Mouse (Mus musculus): ENCODE results near the gene Naa80. TPM values are rescaled to one million over a fixed set of nuclear protein-coding genes. Genes with fewer than 3 reads are reported as not detected.

Naa80 gene
- polyA plus RNA-seq, 1 experiment from 2014 or later: 16.2 TPM

GRCm38 (mm10) chr9:107626844-107627277 lies 48.2 kb downstream of the Naa80 start:
- no peaks in the 10 kb centered on the region for H3K27me3 ChIP-seq (replicated peaks; ENCODE audit: control insufficient read depth, insufficient read depth, low read length)
- H3K9ac ChIP-seq (replicated peaks; ENCODE audit: low read depth, low read length): peak overlapping the region; percentile 56
- H3K9me3 ChIP-seq (ENCODE audit: control insufficient read depth, low read length): no peaks in the 10 kb centered on the region
- H3K27ac ChIP-seq (ENCODE audit: low read length): peak overlapping the region; percentile 92
- peak overlapping the region; percentile 25 for H3K4me2 ChIP-seq (ENCODE audit: low read length)
- H3K4me1 ChIP-seq (replicated peaks; ENCODE audit: control insufficient read depth, insufficient read depth, low read length): peaks cover 62% of the 10 kb centered on the region
- peak; percentile 73 for ATAC-seq
- H3K36me3 ChIP-seq (ENCODE audit: control insufficient read depth, insufficient read depth): no peaks in the 10 kb centered on the region
- H3K4me3 ChIP-seq (replicated peaks; ENCODE audit: low read length): peak overlapping the region; percentile 14; the same call in 1 of the 2 replicates
- 0% methylated on average over 2 of the region's 2 CpGs for WGBS

GRCm38 (mm10) chr9:107627387-107628255 lies 48.9 kb downstream of the Naa80 start:
- peak overlapping the region; percentile 25 for H3K4me2 ChIP-seq (ENCODE audit: low read length)
- no peaks in the 10 kb centered on the region for H3K27me3 ChIP-seq (replicated peaks; ENCODE audit: control insufficient read depth, insufficient read depth, low read length)
- H3K4me1 ChIP-seq (replicated peaks; ENCODE audit: control insufficient read depth, insufficient read depth, low read length): peaks cover 70% of the 10 kb centered on the region
- no peak overlapping the region for H3K4me3 ChIP-seq (replicated peaks; ENCODE audit: low read length)
- H3K9me3 ChIP-seq (ENCODE audit: control insufficient read depth, low read length): no peaks in the 10 kb centered on the region
- ATAC-seq: no peak
- WGBS: 12% methylated on average over 20 of the region's 20 CpGs
- peak overlapping the region; percentile 92 for H3K27ac ChIP-seq (ENCODE audit: low read length)
- peak overlapping the region; percentile 56 for H3K9ac ChIP-seq (replicated peaks; ENCODE audit: low read depth, low read length)
- no peaks in the 10 kb centered on the region for H3K36me3 ChIP-seq (ENCODE audit: control insufficient read depth, insufficient read depth)

GRCm38 (mm10) chr9:107628721-107629410 lies 50.2 kb downstream of the Naa80 start:
- no peaks in the 10 kb centered on the region for H3K36me3 ChIP-seq (ENCODE audit: control insufficient read depth, insufficient read depth)
- H3K9ac ChIP-seq (replicated peaks; ENCODE audit: low read depth, low read length): peak overlapping the region; percentile 20
- H3K9me3 ChIP-seq (ENCODE audit: control insufficient read depth, low read length): no peaks in the 10 kb centered on the region
- no peak overlapping the region for H3K4me3 ChIP-seq (replicated peaks; ENCODE audit: low read length)
- no peak for ATAC-seq
- 34% methylated on average over 14 of the region's 15 CpGs for WGBS
- H3K4me1 ChIP-seq (replicated peaks; ENCODE audit: control insufficient read depth, insufficient read depth, low read length): peaks cover 76% of the 10 kb centered on the region
- no peaks in the 10 kb centered on the region for H3K27me3 ChIP-seq (replicated peaks; ENCODE audit: control insufficient read depth, insufficient read depth, low read length)
- 0 out of 2 replicates have a peak overlapping the region, but pooled peaks have one; percentile 2 for H3K4me2 ChIP-seq (ENCODE audit: low read length)
- H3K27ac ChIP-seq (ENCODE audit: low read length): peak overlapping the region; percentile 92

DNA sequence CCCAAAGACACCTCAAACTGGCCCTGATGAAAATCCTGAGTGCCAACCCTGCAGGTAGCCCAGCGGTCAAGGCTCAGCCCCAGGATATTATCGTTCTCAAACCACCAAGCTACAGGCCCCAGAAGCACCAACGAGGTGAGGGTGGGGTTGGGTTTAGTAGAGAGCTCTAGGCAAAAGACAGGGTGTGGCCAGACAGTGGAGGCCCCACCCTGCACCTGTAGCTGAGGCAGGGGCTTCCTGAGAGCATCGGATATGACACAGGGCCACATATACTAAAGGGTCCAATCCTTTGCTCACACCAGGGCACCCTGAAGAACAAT lies 50.7 kb downstream of the Naa80 start:
- Histone ChIP-seq H3K36me3 (ENCODE audit: control insufficient read depth, insufficient read depth) (no peaks in the 10 kb centered on the region), H3K9ac (replicated peaks; ENCODE audit: low read depth, low read length) (peak overlapping the region; percentile 20; the same call in 1 of the 2 replicates), H3K27ac (ENCODE audit: low read length) (peak overlapping the region; percentile 88), H3K27me3 (replicated peaks; ENCODE audit: control insufficient read depth, insufficient read depth, low read length) (no peaks in the 10 kb centered on the region), H3K4me1 (replicated peaks; ENCODE audit: control insufficient read depth, insufficient read depth, low read length) (peaks cover 78% of the 10 kb centered on the region), H3K4me3 (replicated peaks; ENCODE audit: low read length) (no peak overlapping the region), H3K9me3 (ENCODE audit: control insufficient read depth, low read length) (no peaks in the 10 kb centered on the region), H3K4me2 (ENCODE audit: low read length) (0 out of 2 replicates have a peak overlapping the region, but pooled peaks have one; percentile 2)
- ATAC-seq: no peak
- 29% methylated on average over 4 of the region's 4 CpGs for WGBS

DNA sequence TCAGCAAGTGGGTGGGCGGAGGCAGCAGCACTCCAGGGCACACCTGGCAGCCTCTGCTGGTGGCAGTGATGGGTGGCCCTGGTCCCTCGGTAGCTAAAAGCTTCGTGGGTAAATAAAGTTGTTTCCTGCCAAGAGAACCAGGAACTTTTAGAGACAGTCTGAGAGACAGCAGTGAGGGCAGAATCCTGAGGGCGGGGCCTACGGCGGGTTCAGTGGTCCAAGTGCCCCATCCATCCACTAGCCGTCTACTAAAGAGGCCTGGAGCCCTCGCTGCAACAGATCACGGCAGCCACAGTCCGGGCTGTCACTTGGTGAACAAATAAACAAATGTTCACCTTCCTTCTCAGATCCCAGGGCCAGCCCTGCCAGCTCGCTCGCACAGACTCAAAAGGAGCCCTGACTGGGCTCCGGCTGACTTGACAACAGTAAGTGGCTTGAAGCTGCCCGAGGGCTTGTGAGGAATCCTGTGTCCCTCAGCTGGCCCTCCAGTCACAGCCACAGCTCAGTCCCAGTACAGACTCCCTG lies 51.3 kb downstream of the Naa80 start:
- H3K36me3 ChIP-seq (ENCODE audit: control insufficient read depth, insufficient read depth): no peaks in the 10 kb centered on the region
- peaks cover 82% of the 10 kb centered on the region for H3K4me1 ChIP-seq (replicated peaks; ENCODE audit: control insufficient read depth, insufficient read depth, low read length)
- H3K4me2 ChIP-seq (ENCODE audit: low read length): peak overlapping the region; percentile 31
- no peaks in the 10 kb centered on the region for H3K9me3 ChIP-seq (ENCODE audit: control insufficient read depth, low read length)
- H3K27me3 ChIP-seq (replicated peaks; ENCODE audit: control insufficient read depth, insufficient read depth, low read length): no peaks in the 10 kb centered on the region
- H3K27ac ChIP-seq (ENCODE audit: low read length): peak overlapping the region; percentile 88
- 5% methylated on average over 14 of the region's 14 CpGs for WGBS
- H3K9ac ChIP-seq (replicated peaks; ENCODE audit: low read depth, low read length): peak overlapping the region; percentile 31
- ATAC-seq: no peak
- 0 out of 2 replicates have a peak overlapping the region, but pooled peaks have one; percentile 1 for H3K4me3 ChIP-seq (replicated peaks; ENCODE audit: low read length)

DNA sequence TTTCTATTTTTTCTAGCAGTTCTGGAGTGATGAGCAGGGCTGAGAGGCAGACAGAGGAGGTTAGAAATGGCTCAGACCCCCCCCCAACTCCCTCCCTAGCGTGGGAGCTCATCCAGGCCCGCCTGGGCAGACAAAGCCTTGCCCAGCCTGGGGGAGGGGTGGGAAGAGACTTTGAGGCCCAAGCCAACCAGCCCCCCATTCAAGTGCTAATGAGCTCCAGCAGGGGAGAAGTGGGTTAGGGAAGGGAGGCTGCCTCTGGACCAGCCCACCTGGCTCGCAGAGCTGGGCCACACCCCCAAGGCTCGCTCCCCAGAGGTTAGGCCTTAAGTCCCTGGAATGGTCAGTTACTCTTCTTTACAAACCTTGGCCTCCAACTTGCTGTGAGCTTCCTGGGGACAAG lies 51.9 kb downstream of the Naa80 start:
- H3K36me3 ChIP-seq (ENCODE audit: control insufficient read depth, insufficient read depth): no peaks in the 10 kb centered on the region
- WGBS: 0% methylated on average over 4 of the region's 4 CpGs
- H3K27ac ChIP-seq (ENCODE audit: low read length): peak overlapping the region; percentile 88
- peak overlapping the region; percentile 31 for H3K9ac ChIP-seq (replicated peaks; ENCODE audit: low read depth, low read length)
- no peaks in the 10 kb centered on the region for H3K27me3 ChIP-seq (replicated peaks; ENCODE audit: control insufficient read depth, insufficient read depth, low read length)
- peaks cover 85% of the 10 kb centered on the region for H3K4me1 ChIP-seq (replicated peaks; ENCODE audit: control insufficient read depth, insufficient read depth, low read length)
- H3K4me3 ChIP-seq (replicated peaks; ENCODE audit: low read length): peak overlapping the region; percentile 0; the same call in 1 of the 2 replicates
- H3K9me3 ChIP-seq (ENCODE audit: control insufficient read depth, low read length): no peaks in the 10 kb centered on the region
- H3K4me2 ChIP-seq (ENCODE audit: low read length): peak overlapping the region; percentile 31
- peak; percentile 8 for ATAC-seq

DNA sequence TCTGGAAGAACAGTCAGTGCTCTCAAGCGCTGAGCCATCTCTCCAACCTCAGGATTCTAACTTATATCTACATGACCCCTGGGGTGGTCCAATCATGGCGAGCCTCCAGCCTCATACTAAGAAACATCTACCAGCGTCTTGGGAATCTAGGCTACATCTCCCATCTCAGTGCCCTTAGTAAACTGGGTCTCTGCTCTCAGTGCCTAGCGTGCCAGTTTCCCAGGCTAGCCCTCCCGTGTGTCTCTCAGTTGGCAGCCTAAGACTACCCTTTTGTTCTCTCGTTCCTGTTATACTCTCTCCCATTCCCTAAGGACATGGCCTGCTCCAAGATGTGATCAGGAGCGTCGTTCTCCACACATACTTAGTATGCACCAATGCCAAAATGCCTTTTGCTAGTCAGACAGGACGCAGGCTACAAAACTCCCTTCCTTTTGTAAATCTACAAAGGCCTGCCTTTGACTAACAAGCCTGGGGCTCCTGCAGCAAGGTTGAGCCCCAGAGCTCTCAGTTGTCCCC lies 52.7 kb downstream of the Naa80 start:
- peak overlapping the region; percentile 88 for H3K27ac ChIP-seq (ENCODE audit: low read length)
- no peaks in the 10 kb centered on the region for H3K36me3 ChIP-seq (ENCODE audit: control insufficient read depth, insufficient read depth)
- H3K4me2 ChIP-seq (ENCODE audit: low read length): no peak overlapping the region
- 19% methylated on average over 9 of the region's 9 CpGs for WGBS
- no peak overlapping the region for H3K4me3 ChIP-seq (replicated peaks; ENCODE audit: low read length)
- peaks cover 80% of the 10 kb centered on the region for H3K4me1 ChIP-seq (replicated peaks; ENCODE audit: control insufficient read depth, insufficient read depth, low read length)
- H3K27me3 ChIP-seq (replicated peaks; ENCODE audit: control insufficient read depth, insufficient read depth, low read length): no peaks in the 10 kb centered on the region
- no peaks in the 10 kb centered on the region for H3K9me3 ChIP-seq (ENCODE audit: control insufficient read depth, low read length)
- H3K9ac ChIP-seq (replicated peaks; ENCODE audit: low read depth, low read length): 0 out of 2 replicates have a peak overlapping the region, but pooled peaks have one; percentile 25
- ATAC-seq: no peak

- 45% methylated on average over 8 of the region's 8 CpGs for WGBS
- H3K27me3 ChIP-seq (replicated peaks; ENCODE audit: control insufficient read depth, insufficient read depth, low read length): no peaks in the 10 kb centered on the region
- no peaks in the 10 kb centered on the region for H3K36me3 ChIP-seq (ENCODE audit: control insufficient read depth, insufficient read depth)
- peak overlapping the region; percentile 99 for H3K4me2 ChIP-seq (ENCODE audit: low read length)
- peak overlapping the region; percentile 88; the same call in 1 of the 2 replicates for H3K9ac ChIP-seq (replicated peaks; ENCODE audit: low read depth, low read length)
- no peak for ATAC-seq
- H3K27ac ChIP-seq (ENCODE audit: low read length): peak overlapping the region; percentile 88
- H3K4me1 ChIP-seq (replicated peaks; ENCODE audit: control insufficient read depth, insufficient read depth, low read length): peaks cover 79% of the 10 kb centered on the region
- H3K9me3 ChIP-seq (ENCODE audit: control insufficient read depth, low read length): no peaks in the 10 kb centered on the region
- H3K4me3 ChIP-seq (replicated peaks; ENCODE audit: low read length): 0 out of 2 replicates have a peak overlapping the region, but pooled peaks have one; percentile 6
Observed at GRCm38 (mm10) chr9:107631861-107632260, 53.2 kb downstream of the Naa80 start.

DNA sequence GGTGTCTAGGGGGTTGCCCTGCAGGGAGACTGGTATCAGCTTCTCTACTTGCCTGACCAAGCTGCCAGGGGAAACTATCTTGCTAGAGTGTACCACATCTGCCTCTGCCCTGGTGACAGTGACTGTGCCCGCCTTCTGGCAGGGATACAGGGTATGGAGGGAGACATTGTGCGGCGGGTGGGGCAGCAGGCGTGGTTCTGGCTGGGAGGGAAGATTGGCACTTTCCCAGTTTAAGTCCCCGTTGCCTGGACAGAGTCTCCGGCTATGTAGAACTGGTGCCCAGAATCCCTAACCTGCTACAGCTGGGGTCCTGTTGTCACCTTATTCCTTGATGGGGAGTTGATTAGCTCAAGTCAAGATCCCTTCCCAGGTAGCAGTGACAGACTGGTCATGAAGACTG lies 53.8 kb downstream of the Naa80 start:
- H3K9ac ChIP-seq (replicated peaks; ENCODE audit: low read depth, low read length): peak overlapping the region; percentile 88
- H3K36me3 ChIP-seq (ENCODE audit: control insufficient read depth, insufficient read depth): no peaks in the 10 kb centered on the region
- peak overlapping the region; percentile 99 for H3K4me2 ChIP-seq (ENCODE audit: low read length)
- WGBS: 9% methylated on average over 6 of the region's 6 CpGs
- peak overlapping the region; percentile 88 for H3K27ac ChIP-seq (ENCODE audit: low read length)
- ATAC-seq: no peak
- peaks cover 79% of the 10 kb centered on the region for H3K4me1 ChIP-seq (replicated peaks; ENCODE audit: control insufficient read depth, insufficient read depth, low read length)
- no peaks in the 10 kb centered on the region for H3K27me3 ChIP-seq (replicated peaks; ENCODE audit: control insufficient read depth, insufficient read depth, low read length)
- H3K9me3 ChIP-seq (ENCODE audit: control insufficient read depth, low read length): no peaks in the 10 kb centered on the region
- H3K4me3 ChIP-seq (replicated peaks; ENCODE audit: low read length): peak overlapping the region; percentile 84

Data from forebrain, embryonic 16.5 days (tissue).